Mouse (Mus musculus) gastrocnemius, postnatal 14 days (tissue): ENCODE data around the gene Mtx2. TPM values are rescaled to one million over a fixed set of nuclear protein-coding genes. Genes with fewer than 3 reads are reported as not detected.

Source experiments
- DNase-seq: peaks from one replicate; pipeline ENCODE4 v3.0.0; 2021; ENCODE audit warnings: mixed read lengths
- intact Hi-C: fragments of 180-260 bp; cut with DNase I; formaldehyde crosslinking; loops from one replicate; pipeline ENCODE4 v1.15.1; 2025; ENCODE audit warnings: low total_unique reads
- total RNA-seq, 2 experiments: library from RNA; stranded (reverse); gene quantifications; 2 replicates each; pipeline ENCODE4 v1.2.3; 2021

Gene Mtx2
- total RNA-seq, 2 experiments from 2014 or later, result 37.2 to 38.9 TPM

DNA sequence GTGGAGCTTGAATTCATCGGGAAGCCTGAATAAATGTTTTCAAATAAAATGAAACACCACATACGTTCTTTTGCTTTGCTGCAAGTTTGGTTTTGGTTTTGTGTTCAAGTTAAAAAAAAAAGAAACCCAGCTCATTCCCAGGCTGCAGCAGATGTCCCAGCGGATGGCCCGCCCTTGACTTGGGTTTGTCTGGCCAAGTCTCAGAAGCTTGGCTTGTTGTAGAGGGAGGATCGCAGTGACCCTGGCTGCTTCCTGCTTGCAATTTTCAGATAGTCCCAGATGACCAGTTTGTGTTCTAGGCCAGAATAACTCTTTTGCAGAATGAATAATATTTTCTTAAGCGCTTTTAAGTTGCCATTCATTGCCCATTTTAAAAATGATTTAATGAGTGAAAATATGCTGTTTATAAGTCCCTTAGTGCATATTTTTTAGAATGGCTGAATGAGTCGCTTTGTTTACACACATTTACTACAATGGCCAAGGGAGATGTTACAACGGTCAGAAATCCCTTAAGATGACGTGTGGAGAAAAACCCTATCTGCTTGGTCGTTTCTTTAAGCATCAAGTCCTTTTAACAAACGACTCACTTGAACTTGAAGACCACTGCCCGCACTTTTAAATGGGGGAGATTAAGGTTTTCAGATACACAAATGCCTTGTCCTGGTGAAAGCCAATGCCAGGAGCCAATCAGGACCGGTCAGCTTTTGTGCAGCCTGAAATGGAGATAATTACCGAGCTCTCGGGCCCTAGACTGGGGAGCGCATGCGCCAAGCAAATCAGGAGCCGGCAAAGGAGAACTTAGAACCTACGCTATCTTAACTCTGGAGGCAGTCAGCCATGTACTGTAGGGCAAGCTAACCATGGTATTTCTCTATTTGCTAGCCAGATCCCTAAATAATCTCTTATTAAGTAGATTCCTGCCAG lies 82.0 kb downstream of the Mtx2 start:
- DNase-seq, result peak; percentile 76
- intact Hi-C loops, result no loop called here

DNA sequence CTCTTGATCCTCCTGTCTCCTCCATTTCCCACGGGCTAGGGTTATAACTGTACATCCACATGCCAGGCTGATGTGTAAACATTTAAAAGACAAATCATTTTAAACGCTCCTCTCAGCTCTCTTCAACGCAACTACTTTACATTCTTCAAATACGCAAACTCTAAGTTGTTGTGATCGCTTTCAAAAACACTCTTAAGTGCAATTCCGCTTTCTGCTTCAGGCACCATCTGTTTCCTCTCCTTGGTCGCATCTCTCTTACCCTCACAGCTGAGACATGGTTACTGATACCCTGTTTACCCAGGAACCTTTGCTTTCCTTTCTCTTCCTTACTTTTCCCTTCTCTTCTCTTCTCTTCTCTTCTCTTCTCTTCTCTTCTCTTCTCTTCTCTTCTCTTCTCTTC lies 86.4 kb downstream of the Mtx2 start:
- DNase-seq, result no peak
- intact Hi-C loops, result no loop called here

DNA sequence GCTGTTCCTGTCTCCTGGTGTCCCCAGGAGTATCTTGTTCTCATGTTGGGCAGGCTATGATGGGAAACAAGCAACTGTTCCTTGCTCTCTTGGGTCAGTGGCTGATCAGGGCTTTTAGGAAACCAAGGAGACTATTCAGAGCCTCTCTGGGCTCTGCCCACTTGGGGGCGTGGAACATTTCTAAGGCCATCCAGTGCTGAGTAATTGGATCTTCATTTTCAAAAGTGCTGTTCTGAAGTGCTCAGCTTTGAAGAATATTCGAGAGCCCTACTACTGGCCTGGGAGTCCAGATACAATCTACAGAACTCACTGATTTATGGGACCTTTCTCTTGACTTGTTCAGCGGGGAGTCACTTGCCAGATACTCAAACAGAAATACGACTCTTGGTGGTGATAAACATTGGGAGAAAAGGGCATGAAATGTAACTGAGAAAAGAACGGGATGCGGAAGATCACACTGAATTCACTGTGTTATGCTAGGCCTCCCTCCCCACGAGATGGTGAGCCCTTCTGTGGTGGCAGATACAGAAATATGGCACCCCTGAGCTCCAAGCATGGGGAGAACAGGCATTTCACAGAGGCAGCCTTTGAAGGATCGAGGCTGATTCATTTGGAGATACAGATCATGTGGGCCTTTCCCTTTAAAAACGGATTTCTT lies 92.4 kb downstream of the Mtx2 start:
- intact Hi-C loops, result no loop called here
- DNase-seq, result no peak

DNA sequence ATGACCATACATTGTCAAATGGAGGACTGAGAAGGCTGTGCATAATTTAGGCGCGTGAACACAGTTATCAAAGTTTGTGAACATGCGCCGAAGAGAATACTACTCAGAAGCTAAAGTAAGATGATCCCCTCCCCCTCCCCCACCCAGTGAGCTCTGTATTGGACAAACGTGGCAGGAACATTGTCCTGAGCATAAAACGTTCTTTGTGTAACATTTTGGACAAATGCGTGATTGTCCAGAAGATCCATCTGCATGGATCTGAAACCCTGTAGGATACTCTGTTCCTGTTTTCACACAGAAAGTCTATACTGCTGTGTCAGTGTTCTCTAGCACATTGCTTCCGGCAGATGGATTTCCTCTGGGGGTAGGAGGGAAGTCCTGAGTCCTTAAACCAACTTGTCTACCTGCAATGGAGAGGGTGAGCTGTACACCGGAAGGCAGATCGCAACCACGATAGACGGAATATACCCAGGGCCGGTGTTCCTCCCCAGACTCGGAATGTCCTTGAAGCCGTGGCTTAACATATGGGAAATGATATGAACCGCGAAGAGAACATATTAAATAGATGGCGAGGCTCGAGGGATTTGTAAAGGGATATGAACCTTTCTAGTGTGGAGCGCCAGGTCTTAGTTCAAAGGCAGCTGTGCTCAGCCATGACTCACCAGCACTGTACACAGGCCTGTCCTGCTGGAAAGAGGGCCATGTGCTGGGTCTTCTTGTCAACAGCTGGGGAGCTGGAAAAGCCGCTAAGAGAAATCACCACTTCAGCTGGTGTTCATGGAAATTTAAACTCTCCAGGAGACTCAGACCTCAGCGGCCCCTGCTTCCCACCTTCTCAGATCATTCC lies 100.6 kb downstream of the Mtx2 start:
- intact Hi-C loops, result no loop called here
- no peak for DNase-seq

Other genes starting within 250 kb of the Mtx2 start
- 10 to 100 TPM; 42.1 to 59.8 TPM for gene Lnpk, start 246.4 kb upstream of the Mtx2 start, total RNA-seq
- not detected for gene Evx2, start 166.2 kb upstream of the Mtx2 start, total RNA-seq
- not detected for gene Hoxd13, start 157.5 kb upstream of the Mtx2 start, total RNA-seq
- not detected for gene Hoxd12, start 150.8 kb upstream of the Mtx2 start, total RNA-seq
- under 1 TPM in 1 of 2 experiments, not detected in 1; 0.29 TPM for gene Hoxd11, start 146.2 kb upstream of the Mtx2 start, total RNA-seq
- 1 to 10 TPM; 4.4 to 4.5 TPM for gene Hoxd10, start 133.9 kb upstream of the Mtx2 start, total RNA-seq
- 10 to 100 TPM; 14.8 to 18.8 TPM for gene Hoxd9, start 128.1 kb upstream of the Mtx2 start, total RNA-seq
- 10 to 100 TPM; 30.0 to 38.2 TPM for gene Hoxd8, start 121.2 kb upstream of the Mtx2 start, total RNA-seq
- not detected for gene Hoxd3, start 113.9 kb upstream of the Mtx2 start, total RNA-seq
- 1 to 10 TPM; 1.4 to 2.7 TPM for gene Hoxd4, start 113.9 kb upstream of the Mtx2 start, total RNA-seq
- gene Gm28230, start 99.1 kb upstream of the Mtx2 start, total RNA-seq, result under 1 TPM; 0.33 to 0.35 TPM
- not detected for gene Hoxd1, start 62.8 kb upstream of the Mtx2 start, total RNA-seq